Mouse (Mus musculus) kidney, embryonic 15.5 days (tissue): Measurements from ENCODE around the gene Slc37a1. TPM values are rescaled to one million over a fixed set of nuclear protein-coding genes. Genes with fewer than 3 reads are reported as not detected.

ENCODE experiments used
- ATAC-seq: fragments of 200-750 bp; cut with Nextera tagmentation; replicated peaks from 2 replicates; pipeline ENCODE4 v1.8.0; 2017; ENCODE audit warnings: moderate TSS enrichment; ENCODE audit not compliant: low FRiP score
- H3K27ac ChIP-seq: fragments of 300-500 bp; sonication (generic); 2 replicates; pipeline ENCODE4 v1.5.1; 2015; ENCODE audit warnings: mild to moderate bottlenecking, inconsistent platforms
- H3K27me3 ChIP-seq: fragments of 300-500 bp; sonication (generic); 2 replicates; pipeline ENCODE4 v1.6.1; 2015; ENCODE audit warnings: inconsistent platforms
- H3K36me3 ChIP-seq: fragments of 300-500 bp; sonication (generic); 2 replicates; pipeline ENCODE4 v1.6.1; 2015; ENCODE audit warnings: inconsistent platforms
- H3K4me1 ChIP-seq: fragments of 300-500 bp; sonication (generic); 2 replicates; pipeline ENCODE4 v1.6.1; 2015; ENCODE audit warnings: inconsistent platforms
- H3K4me2 ChIP-seq: fragments of 300-500 bp; sonication (generic); 2 replicates; pipeline ENCODE4 v1.6.1; 2015; ENCODE audit warnings: moderate library complexity, mild to moderate bottlenecking, inconsistent platforms
- H3K4me3 ChIP-seq: fragments of 300-500 bp; sonication (generic); replicated peaks from 2 replicates; pipeline ENCODE4 v1.5.1; 2015; ENCODE audit warnings: mild to moderate bottlenecking, inconsistent platforms
- H3K9ac ChIP-seq: fragments of 300-500 bp; sonication (generic); 2 replicates; pipeline ENCODE4 v1.6.1; 2015; ENCODE audit warnings: mild to moderate bottlenecking, inconsistent platforms
- H3K9me3 ChIP-seq: fragments of 300-500 bp; sonication (generic); replicated peaks from 2 replicates; pipeline ENCODE4 v1.6.1; 2016; ENCODE audit warnings: inconsistent platforms
- WGBS: fragments of 180-500 bp; shearing (Covaris S2); methylation state at CpG from one replicate; pipeline ENCODE4 v1.1.7; 2015; ENCODE audit warnings: mixed read lengths; 5-methylcytosine and 5-hydroxymethylcytosine counted together
- polyA plus RNA-seq: library from polyadenylated mRNA; unstranded; fragments of >200 nt; fragmentation: Nextera tagmentation; extraction: Ambion mirVana; gene quantifications from 2 replicates; pipeline ENCODE4 v1.2.1, GENCODE M21; 2015

Gene Slc37a1
- polyA plus RNA-seq, 1 experiment from 2014 or later: 3.0 TPM

- H3K4me1 ChIP-seq: peaks cover 30% of the 10 kb centered on the region
- H3K27me3 ChIP-seq: peaks cover 27% of the 10 kb centered on the region
- H3K9me3 ChIP-seq: no peaks in the 10 kb centered on the region
- H3K4me2 ChIP-seq: peak overlapping the region; percentile 95
- no peak overlapping the region for H3K9ac ChIP-seq
- WGBS: 11% methylated on average over 7 of the region's 7 CpGs
- peak overlapping the region; percentile 55 for H3K4me3 ChIP-seq
- peak; percentile 59; the same call in 1 of the 2 replicates for ATAC-seq
- H3K27ac ChIP-seq: peak overlapping the region; percentile 50; the same call in 1 of the 2 replicates
- H3K36me3 ChIP-seq: no peaks in the 10 kb centered on the region
Measured at GRCm38 (mm10) chr17:31297521-31297939, 10.9 kb downstream of the Slc37a1 start.

GRCm38 (mm10) chr17:31298419-31299209 lies 12.0 kb downstream of the Slc37a1 start:
- H3K36me3 ChIP-seq: no peaks in the 10 kb centered on the region
- ATAC-seq: no peak
- H3K9ac ChIP-seq: no peak overlapping the region
- H3K9me3 ChIP-seq: no peaks in the 10 kb centered on the region
- no peak overlapping the region for H3K4me3 ChIP-seq
- no peak overlapping the region for H3K4me2 ChIP-seq
- H3K4me1 ChIP-seq: peaks cover 30% of the 10 kb centered on the region
- 86% methylated on average over 6 of the region's 6 CpGs for WGBS
- H3K27ac ChIP-seq: no peak overlapping the region
- peaks cover 27% of the 10 kb centered on the region for H3K27me3 ChIP-seq

- no peak overlapping the region for H3K27ac ChIP-seq
- no peak for ATAC-seq
- H3K36me3 ChIP-seq: no peaks in the 10 kb centered on the region
- H3K4me3 ChIP-seq: no peak overlapping the region
- no peak overlapping the region for H3K4me2 ChIP-seq
- H3K9ac ChIP-seq: no peak overlapping the region
- 90% methylated on average over 4 of the region's 4 CpGs for WGBS
- no peaks in the 10 kb centered on the region for H3K9me3 ChIP-seq
- H3K4me1 ChIP-seq: peaks cover 34% of the 10 kb centered on the region
- peaks cover 26% of the 10 kb centered on the region for H3K27me3 ChIP-seq
Measured at GRCm38 (mm10) chr17:31299981-31300380, 13.4 kb downstream of the Slc37a1 start.

GRCm38 (mm10) chr17:31300736-31301135 lies 14.1 kb downstream of the Slc37a1 start:
- no peaks in the 10 kb centered on the region for H3K9me3 ChIP-seq
- no peak for ATAC-seq
- H3K27ac ChIP-seq: no peak overlapping the region
- no peak overlapping the region for H3K9ac ChIP-seq
- peaks cover 34% of the 10 kb centered on the region for H3K4me1 ChIP-seq
- 61% methylated on average over 3 of the region's 3 CpGs for WGBS
- peaks cover 19% of the 10 kb centered on the region for H3K27me3 ChIP-seq
- H3K36me3 ChIP-seq: no peaks in the 10 kb centered on the region
- no peak overlapping the region for H3K4me3 ChIP-seq
- no peak overlapping the region for H3K4me2 ChIP-seq

GRCm38 (mm10) chr17:31303401-31303800 lies 16.8 kb downstream of the Slc37a1 start:
- Histone ChIP-seq H3K4me1 (peaks cover 12% of the 10 kb centered on the region), H3K27ac (no peak overlapping the region), H3K9me3 (no peaks in the 10 kb centered on the region), H3K9ac (no peak overlapping the region), H3K4me2 (no peak overlapping the region), H3K4me3 (no peak overlapping the region), H3K27me3 (peaks cover 3% of the 10 kb centered on the region; the same call in 1 of the 2 replicates), H3K36me3 (no peaks in the 10 kb centered on the region)
- no peak for ATAC-seq
- 88% methylated on average over 4 of the region's 4 CpGs for WGBS

GRCm38 (mm10) chr17:31304895-31305775 lies 18.5 kb downstream of the Slc37a1 start:
- Histone ChIP-seq H3K27ac (peak overlapping the region; percentile 48; the same call in 1 of the 2 replicates), H3K4me2 (no peak overlapping the region), H3K36me3 (no peaks in the 10 kb centered on the region), H3K4me1 (peaks cover 12% of the 10 kb centered on the region), H3K27me3 (no peaks in the 10 kb centered on the region), H3K9ac (no peak overlapping the region), H3K9me3 (no peaks in the 10 kb centered on the region), H3K4me3 (no peak overlapping the region)
- 44% methylated on average over 12 of the region's 12 CpGs for WGBS
- ATAC-seq: no peak

- Histone ChIP-seq H3K36me3 (no peaks in the 10 kb centered on the region), H3K4me1 (peaks cover 12% of the 10 kb centered on the region), H3K4me3 (no peak overlapping the region), H3K27ac (no peak overlapping the region), H3K27me3 (no peaks in the 10 kb centered on the region), H3K9me3 (no peaks in the 10 kb centered on the region), H3K9ac (no peak overlapping the region), H3K4me2 (no peak overlapping the region)
- 52% methylated on average over 5 of the region's 5 CpGs for WGBS
- no peak for ATAC-seq
Measured at GRCm38 (mm10) chr17:31305776-31306120, 19.2 kb downstream of the Slc37a1 start.

GRCm38 (mm10) chr17:31307756-31308155 lies 21.2 kb downstream of the Slc37a1 start:
- Histone ChIP-seq H3K4me3 (no peak overlapping the region), H3K9ac (no peak overlapping the region), H3K36me3 (no peaks in the 10 kb centered on the region), H3K4me1 (peaks cover 15% of the 10 kb centered on the region), H3K9me3 (no peaks in the 10 kb centered on the region), H3K27ac (no peak overlapping the region), H3K27me3 (no peaks in the 10 kb centered on the region), H3K4me2 (no peak overlapping the region)
- no peak for ATAC-seq
- 76% methylated on average over 3 of the region's 3 CpGs for WGBS

- Histone ChIP-seq H3K27me3 (no peaks in the 10 kb centered on the region), H3K27ac (no peak overlapping the region), H3K4me1 (peaks cover 17% of the 10 kb centered on the region), H3K9me3 (no peaks in the 10 kb centered on the region), H3K36me3 (no peaks in the 10 kb centered on the region), H3K4me2 (no peak overlapping the region), H3K9ac (no peak overlapping the region), H3K4me3 (no peak overlapping the region)
- 96% methylated on average over 7 of the region's 7 CpGs for WGBS
- no peak for ATAC-seq
Measured at GRCm38 (mm10) chr17:31308291-31308816, 21.8 kb downstream of the Slc37a1 start.

GRCm38 (mm10) chr17:31309281-31309793 lies 22.7 kb downstream of the Slc37a1 start:
- H3K4me2 ChIP-seq: no peak overlapping the region
- no peak overlapping the region for H3K4me3 ChIP-seq
- 42% methylated on average over 6 of the region's 6 CpGs for WGBS
- no peaks in the 10 kb centered on the region for H3K36me3 ChIP-seq
- H3K9me3 ChIP-seq: no peaks in the 10 kb centered on the region
- ATAC-seq: no peak
- H3K4me1 ChIP-seq: peaks cover 17% of the 10 kb centered on the region
- no peak overlapping the region for H3K9ac ChIP-seq
- H3K27me3 ChIP-seq: no peaks in the 10 kb centered on the region
- no peak overlapping the region for H3K27ac ChIP-seq

- H3K4me1 ChIP-seq: peaks cover 10% of the 10 kb centered on the region
- no peak overlapping the region for H3K9ac ChIP-seq
- H3K4me2 ChIP-seq: no peak overlapping the region
- no peak for ATAC-seq
- H3K4me3 ChIP-seq: no peak overlapping the region
- WGBS: 77% methylated on average over 9 of the region's 9 CpGs
- H3K27ac ChIP-seq: no peak overlapping the region
- H3K27me3 ChIP-seq: no peaks in the 10 kb centered on the region
- no peaks in the 10 kb centered on the region for H3K9me3 ChIP-seq
- no peaks in the 10 kb centered on the region for H3K36me3 ChIP-seq
Measured at GRCm38 (mm10) chr17:31311047-31311446, 24.5 kb downstream of the Slc37a1 start.

GRCm38 (mm10) chr17:31312648-31313047 lies 26.1 kb downstream of the Slc37a1 start:
- 52% methylated on average over 10 of the region's 10 CpGs for WGBS
- H3K4me1 ChIP-seq: peaks cover 10% of the 10 kb centered on the region

More at GRCm38 (mm10) chr17:31312648-31313047, 26.1 kb downstream of the Slc37a1 start:
- Histone ChIP-seq H3K9ac (no peak overlapping the region), H3K36me3 (no peaks in the 10 kb centered on the region), H3K27me3 (no peaks in the 10 kb centered on the region), H3K4me3 (no peak overlapping the region), H3K9me3 (no peaks in the 10 kb centered on the region), H3K4me2 (no peak overlapping the region), H3K27ac (no peak overlapping the region)
- no peak for ATAC-seq
